Mouse (Mus musculus): ENCODE results near the gene Mdm2. TPM values are rescaled to one million over a fixed set of nuclear protein-coding genes. Genes with fewer than 3 reads are reported as not detected.

The Mdm2 gene
- total RNA-seq, 2 experiments from 2014 or later: 59.1 to 62.8 TPM

- peak; percentile 24 to 29 for DNase-seq (ENCODE audit: low spot score in 2 of 2)
Measured at GRCm38 (mm10) chr10:117672693-117673092, 37.9 kb downstream of the Mdm2 start.

DNA sequence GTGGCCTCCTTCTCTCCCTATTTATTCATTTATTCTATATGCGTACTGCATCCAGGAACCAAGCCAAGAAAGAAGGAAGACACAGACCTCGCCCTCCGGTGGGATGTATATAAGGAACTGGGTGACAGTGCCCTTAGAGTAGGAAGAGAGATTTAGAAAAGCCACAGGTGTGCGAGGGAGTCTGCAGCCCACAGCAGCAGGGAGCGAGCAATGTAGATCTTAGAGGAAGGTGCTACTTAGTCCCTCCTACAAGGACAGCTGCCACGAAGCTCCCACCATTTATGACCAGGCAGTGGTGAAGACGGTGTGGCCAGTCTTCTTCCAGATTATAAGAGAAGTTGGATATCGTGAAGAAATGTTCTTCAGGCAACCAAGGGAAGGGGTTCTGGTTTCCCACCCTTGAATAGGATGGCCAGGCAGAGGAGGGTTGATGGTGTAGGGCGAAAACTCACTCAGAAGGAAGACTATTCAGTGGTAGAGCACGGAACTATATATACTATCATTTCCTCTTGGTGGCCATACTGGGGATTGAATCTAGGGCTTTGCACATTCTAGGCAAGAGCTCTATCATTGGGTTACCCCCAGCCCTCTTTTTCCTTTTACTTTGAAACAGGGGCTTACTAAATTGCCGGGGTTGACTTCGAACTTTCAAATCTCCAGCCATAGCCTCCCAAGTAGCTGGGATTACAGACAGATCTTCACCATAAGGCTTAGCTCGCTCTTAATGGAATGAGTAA is 38.5 kb downstream of the Mdm2 start:
- DNase-seq (ENCODE audit: low spot score in 2 of 2): no peak

DNA sequence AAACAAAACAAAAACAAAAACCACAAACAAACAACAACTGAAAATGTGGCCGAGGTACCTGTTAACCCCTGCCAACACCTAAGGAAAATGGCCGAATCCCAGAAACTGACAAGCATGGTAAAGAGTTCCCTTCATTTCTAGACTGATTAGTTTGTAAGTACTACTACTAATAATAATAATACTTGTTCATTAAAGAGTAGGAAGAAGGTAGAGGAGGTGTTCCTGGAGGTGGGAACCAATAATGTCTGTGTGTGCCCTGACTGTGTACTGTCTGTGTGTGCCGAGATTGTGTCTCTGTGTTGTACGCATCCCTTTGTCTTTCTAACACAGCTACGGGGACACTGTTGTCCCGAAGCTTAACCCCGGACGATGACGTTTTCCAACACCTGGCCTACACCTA is 39.3 kb downstream of the Mdm2 start:
- DNase-seq (ENCODE audit: low spot score in 2 of 2): no peak

GRCm38 (mm10) chr10:117670791-117671190 is 39.8 kb downstream of the Mdm2 start:
- no peak for DNase-seq (ENCODE audit: low spot score in 2 of 2)

DNA sequence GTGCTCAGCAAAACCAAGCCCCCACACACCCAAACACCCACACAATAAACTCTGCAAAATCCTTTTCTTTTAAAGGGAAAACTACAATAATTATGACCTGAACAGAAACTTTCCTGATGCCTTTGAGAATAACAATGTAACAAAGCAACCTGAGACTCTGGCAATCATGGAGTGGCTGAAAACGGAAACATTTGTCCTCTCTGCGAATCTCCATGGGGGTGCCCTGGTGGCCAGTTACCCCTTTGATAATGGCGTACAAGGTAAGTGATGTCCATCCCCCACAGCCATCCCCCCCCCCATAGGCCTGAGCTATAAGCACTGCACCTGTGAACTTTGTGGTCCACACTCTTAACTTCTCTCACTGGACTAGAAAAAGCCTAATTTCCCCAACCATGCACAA is 40.5 kb downstream of the Mdm2 start:
- no peak for DNase-seq (ENCODE audit: low spot score in 2 of 2)

GRCm38 (mm10) chr10:117669449-117670090 is 41.0 kb downstream of the Mdm2 start:
- DNase-seq (ENCODE audit: low spot score in 2 of 2): no peak

DNA sequence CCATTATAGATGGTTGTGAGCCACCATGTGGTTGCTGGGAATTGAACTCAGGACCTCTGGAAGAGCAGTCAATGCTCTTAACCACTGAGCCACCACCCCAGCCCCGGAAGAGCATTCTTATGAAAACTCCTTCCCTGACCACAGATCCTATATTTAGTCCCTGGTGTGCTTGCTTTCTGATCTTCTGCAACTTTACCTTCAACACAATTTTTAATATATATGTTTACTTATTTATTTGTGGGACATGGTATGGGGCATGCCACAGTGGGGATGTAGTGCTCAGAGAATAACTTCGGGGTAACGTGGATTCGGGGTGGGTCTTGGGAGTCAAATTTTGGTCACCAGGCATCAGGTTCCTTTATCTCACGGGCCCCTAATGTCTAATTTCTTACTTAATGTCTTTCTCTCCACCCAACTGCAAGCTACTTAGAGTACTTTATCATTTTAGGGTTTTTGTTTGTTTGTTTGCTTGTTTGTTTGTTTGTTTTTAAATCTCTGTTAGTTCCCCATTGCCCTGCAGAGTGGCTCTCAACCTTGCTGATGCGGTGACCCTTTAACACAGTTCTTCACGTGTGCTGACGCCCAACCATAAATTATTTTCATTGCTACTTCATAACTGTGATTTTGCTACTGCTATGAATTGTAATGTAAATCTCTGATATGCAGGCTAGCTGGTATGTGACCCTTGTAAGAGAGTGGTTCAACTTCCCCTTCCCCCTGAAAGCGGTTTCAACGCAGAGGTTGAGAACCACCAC is 41.8 kb downstream of the Mdm2 start:
- no peak for DNase-seq (ENCODE audit: low spot score in 2 of 2)

DNA sequence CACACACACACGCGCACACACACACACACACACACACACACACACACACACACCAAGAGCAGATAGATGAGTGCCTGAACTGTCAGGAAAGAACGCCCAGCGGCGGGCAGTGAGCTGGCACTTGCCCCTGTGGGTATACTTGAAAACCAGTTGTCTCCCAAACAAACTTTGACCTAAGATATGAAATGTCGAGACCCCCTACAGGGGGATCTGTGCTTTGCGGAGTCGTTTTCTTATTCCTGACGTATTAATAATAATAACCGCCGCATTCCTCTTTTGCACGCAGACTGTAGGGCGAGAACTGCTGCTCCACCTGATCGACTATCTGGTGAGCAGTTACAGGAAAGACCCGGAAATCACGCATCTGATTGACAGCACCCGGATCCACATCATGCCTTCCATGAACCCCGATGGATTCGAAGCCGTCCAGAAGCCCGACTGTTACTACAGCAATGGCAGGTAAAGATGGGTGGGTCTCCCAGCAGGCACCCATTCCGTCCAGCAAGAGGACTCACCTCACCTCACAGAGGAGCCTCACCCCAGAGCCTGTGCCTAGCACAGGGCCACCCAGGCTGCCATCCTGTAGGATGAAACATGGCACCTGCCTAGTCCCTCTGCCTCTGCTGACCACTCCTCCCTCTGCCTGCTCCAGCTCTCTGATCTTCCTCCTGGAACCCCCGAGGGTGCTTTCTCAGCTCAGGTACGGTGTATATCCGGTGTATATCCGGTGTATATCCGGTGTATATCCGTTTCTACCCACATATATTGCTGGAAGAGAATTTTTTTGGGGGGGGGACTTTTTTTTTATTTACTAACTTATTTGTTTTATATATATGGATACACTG is 42.7 kb downstream of the Mdm2 start:
- no peak for DNase-seq (ENCODE audit: low spot score in 2 of 2)

- no peak for DNase-seq (ENCODE audit: low spot score in 2 of 2)
Measured at GRCm38 (mm10) chr10:117666947-117667630, 43.5 kb downstream of the Mdm2 start.

DNA sequence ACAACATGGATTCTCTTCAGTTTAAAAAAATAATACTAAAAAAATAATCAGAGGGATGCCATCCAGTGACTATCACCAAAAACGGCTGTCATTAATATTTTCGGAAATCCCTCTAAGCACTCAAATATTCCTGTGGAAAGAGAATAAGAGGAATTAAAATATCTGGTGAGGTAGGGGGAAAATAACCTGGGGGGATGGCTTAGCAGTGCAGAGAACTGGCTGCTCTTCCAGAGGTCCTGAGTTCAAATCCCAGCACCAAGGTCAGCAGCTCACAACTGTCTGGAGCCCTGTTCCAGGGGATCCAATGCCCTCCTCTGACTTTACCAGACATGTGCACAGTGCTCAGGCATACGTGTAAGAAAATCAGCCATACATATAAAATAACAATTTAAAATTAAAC is 44.2 kb downstream of the Mdm2 start:
- no peak for DNase-seq (ENCODE audit: low spot score in 2 of 2)

GRCm38 (mm10) chr10:117665376-117666275 is 44.9 kb downstream of the Mdm2 start:
- no peak for DNase-seq (ENCODE audit: low spot score in 2 of 2)

- DNase-seq (ENCODE audit: low spot score in 2 of 2): no peak
Measured at GRCm38 (mm10) chr10:117664926-117665209, 45.7 kb downstream of the Mdm2 start.

DNA sequence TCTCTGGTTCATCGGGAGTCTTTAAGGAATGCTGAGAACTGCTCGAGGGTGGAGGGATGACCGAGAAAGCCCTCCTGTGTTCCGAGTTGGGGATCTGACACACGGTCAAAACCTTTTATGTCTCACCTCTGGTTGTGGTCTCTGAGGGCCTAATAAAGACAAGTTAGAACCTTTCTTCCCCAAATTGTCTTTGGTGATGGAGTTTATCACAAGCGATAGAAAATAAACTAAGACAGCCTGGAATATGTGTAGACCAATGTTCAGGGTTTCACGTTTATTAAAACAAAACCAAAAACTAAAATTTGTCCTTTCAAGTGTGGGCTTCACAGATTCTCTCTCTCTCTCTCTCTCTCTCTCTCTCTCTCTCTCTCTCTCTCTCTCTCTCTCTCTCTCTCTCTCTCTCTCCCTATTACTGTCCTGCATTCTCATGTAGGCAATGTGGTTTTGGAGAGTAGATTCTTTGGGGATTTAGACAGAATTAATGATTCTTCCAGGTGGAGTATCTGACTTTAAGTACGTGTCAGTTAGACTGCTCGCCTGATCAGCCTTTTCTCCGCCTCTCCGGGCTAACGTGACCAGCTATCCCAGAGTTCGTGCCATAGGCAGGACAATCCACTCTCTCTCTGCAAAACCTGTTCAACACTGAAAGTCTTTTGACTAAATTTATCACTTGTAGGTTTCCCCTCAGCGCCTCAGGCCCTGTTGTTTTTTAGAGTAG is 46.2 kb downstream of the Mdm2 start:
- DNase-seq (ENCODE audit: low spot score in 2 of 2): no peak

GRCm38 (mm10) chr10:117663865-117664200 is 46.7 kb downstream of the Mdm2 start:
- no peak for DNase-seq (ENCODE audit: low spot score in 2 of 2)

- DNase-seq (ENCODE audit: low spot score in 2 of 2): no peak
Measured at GRCm38 (mm10) chr10:117663056-117663864, 47.3 kb downstream of the Mdm2 start.

DNA sequence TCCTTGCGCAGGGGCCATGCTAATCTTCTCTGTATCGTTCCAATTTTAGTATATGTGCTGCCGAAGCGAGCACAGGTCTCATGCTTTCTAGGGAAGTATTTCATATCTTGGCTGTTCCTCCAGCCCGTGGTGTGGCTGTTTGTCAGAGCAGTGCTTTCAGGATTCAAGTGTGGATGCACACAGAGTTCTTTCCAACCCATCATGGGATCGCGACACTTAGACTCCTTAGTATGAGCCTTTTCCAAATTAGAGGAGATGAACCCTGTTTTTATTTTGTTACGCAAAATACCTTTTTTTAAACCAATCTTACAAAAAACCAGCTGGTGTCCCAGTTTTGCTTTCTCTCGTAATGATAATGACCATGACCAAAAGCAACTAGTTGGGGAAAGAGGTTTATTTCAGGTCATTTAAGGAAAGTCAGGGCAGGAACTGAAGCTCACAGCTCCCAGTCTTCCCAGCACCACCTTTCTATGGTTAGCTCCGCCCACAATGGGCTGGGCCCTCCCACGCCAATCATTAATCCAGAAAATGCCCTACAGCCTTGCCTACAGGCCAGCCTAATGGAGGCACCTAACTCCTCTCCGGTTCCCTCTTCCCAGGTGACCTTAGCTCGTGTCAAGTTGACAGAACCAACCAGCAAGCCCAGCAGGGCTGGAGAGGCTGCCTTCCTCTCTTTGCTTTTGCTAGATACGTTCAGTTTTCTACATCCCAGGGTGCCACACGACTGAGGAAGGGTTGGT is 48.1 kb downstream of the Mdm2 start:
- no peak for DNase-seq (ENCODE audit: low spot score in 2 of 2)

DNA sequence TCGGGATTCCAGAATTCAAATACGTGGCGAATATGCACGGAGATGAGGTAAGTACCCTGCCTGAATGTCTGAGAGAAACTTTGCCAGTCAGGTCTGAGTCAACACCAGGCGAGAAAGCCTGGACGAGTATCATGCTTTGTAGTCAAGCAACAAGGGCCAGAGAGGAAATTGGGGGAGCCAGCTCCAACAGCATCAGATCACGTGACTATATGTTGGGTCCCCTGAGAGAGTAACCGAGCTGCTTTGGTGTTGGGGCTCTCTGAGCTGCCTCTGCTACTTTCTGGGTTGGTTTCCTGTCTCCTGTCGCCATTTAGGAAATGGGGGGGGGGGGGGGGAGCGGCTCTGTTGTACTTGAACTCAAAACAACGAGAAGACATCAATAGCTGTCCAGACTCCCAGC is 50.7 kb downstream of the Mdm2 start:
- no peak for DNase-seq (ENCODE audit: low spot score in 2 of 2)

- no peak for DNase-seq (ENCODE audit: low spot score in 2 of 2)
Measured at GRCm38 (mm10) chr10:117659430-117659813, 51.1 kb downstream of the Mdm2 start.

Measured in layer of hippocampus, postnatal 14 days (tissue).